ENCODE assay signal across 17 mouse cellular contexts in the genomic region with DNA sequence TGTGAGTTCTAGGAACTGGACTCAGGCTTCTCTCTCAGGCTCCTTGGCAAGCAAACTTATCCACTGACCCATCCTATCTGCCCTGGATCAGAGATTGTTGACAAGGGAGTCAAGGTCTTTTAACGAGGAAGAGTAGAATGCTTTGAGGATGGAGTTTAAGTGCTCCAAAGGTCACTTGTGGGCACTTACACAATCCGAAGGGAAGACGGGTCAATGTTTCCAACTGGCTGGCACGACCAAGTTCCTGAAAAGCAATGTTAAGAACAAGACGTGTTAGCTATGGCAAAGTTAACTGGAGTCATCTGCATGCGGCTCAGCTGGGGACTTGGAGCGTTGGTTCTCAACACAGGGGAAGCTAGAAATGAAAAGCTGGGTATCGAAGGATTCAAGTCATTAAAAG. TPM values are rescaled to one million over a fixed set of nuclear protein-coding genes. Genes with fewer than 3 reads are reported as not detected.
DNase-seq lines count a peak whose midpoint lies in the region; ATAC-seq and TF ChIP-seq lines count a peak whose summit lies in the region.
"Had no signal": no experiment of that assay in that cellular context is flagged by ENCODE, and none has a peak within 500 bp of the region (broad histone marks: within the 10 kb centered on the region; RNA-seq: fewer than 3 reads in every experiment).

No protein-coding gene starts in this region.

- H3K4me2 ChIP-seq in kidney, embryonic 15.5 days, result no peak overlapping the region
- no peak overlapping the region for H3K4me2 ChIP-seq in intestine, embryonic 16.5 days (ENCODE audit: low read depth, low read length)
- H3K4me2 ChIP-seq in lung, postnatal 0 days (replicated peaks; ENCODE audit: low read depth, low read length), result no peak overlapping the region
- no peak overlapping the region for H3K4me2 ChIP-seq in hindbrain, embryonic 12.5 days (replicated peaks)
- H3K4me2 ChIP-seq: liver, embryonic 12.5 days had no signal

- TF ChIP-seq EP300 in lung, postnatal 0 days (IDR thresholded peaks at IDR 0.05), result no peak

- peak; percentile 81 for DNase-seq in kidney, adult 11 months
- DNase-seq in adipocyte (ENCODE audit: low spot score), result peak; percentile 47
- DNase-seq in lung, postnatal 0 days (ENCODE audit: low spot score), result peak; percentile 41
- no peak for DNase-seq in urinary bladder, postnatal 25 days (ENCODE audit: low spot score)
- DNase-seq: cerebellum, adult 11-12 months; cerebellum, postnatal 36 days; heart, adult 11 months; heart, postnatal 4 days; left cerebral cortex, postnatal 4 days; thymus, postnatal 14 days had no signal

- no peak for TF ChIP-seq CTCF in lung, postnatal 0 days (IDR thresholded peaks at IDR 0.05)

- H3K27ac ChIP-seq in kidney, embryonic 15.5 days, result no peak overlapping the region
- no peak overlapping the region for H3K27ac ChIP-seq in intestine, embryonic 16.5 days (ENCODE audit: low read length)
- H3K27ac ChIP-seq in lung, postnatal 0 days (ENCODE audit: low read length), result peak overlapping the region; percentile 16; the same call in 1 of the 2 replicates
- no peak overlapping the region for H3K27ac ChIP-seq in hindbrain, embryonic 12.5 days
- H3K27ac ChIP-seq: hindbrain, postnatal 0 days; liver, embryonic 12.5 days; midbrain, embryonic 10.5 days had no signal

- no peak for ATAC-seq in kidney, embryonic 15.5 days (replicated peaks; ENCODE audit: low FRiP score)
- peak; percentile 31; the same call in 1 of the 2 replicates for ATAC-seq in intestine, embryonic 16.5 days
- ATAC-seq in lung, postnatal 0 days, result no peak
- no peak for ATAC-seq in hindbrain, embryonic 12.5 days (ENCODE audit: low FRiP score)
- ATAC-seq: forebrain, embryonic 14.5 days; hindbrain, postnatal 0 days; liver, embryonic 12.5 days had no signal

- no peak overlapping the region for H3K9ac ChIP-seq in kidney, embryonic 15.5 days
- no peak overlapping the region for H3K9ac ChIP-seq in intestine, embryonic 16.5 days (ENCODE audit: low read depth, low read length)
- H3K9ac ChIP-seq in lung, postnatal 0 days (replicated peaks; ENCODE audit: low read depth), result no peak overlapping the region
- no peak overlapping the region for H3K9ac ChIP-seq in hindbrain, embryonic 12.5 days
- H3K9ac ChIP-seq: liver, embryonic 12.5 days had no signal

- H3K36me3 ChIP-seq in kidney, embryonic 15.5 days, result no peaks in the 10 kb centered on the region
- no peaks in the 10 kb centered on the region for H3K36me3 ChIP-seq in intestine, embryonic 16.5 days (ENCODE audit: control insufficient read depth, insufficient read depth, low read length)
- no peaks in the 10 kb centered on the region for H3K36me3 ChIP-seq in lung, postnatal 0 days (ENCODE audit: insufficient read depth, low read length)
- no peaks in the 10 kb centered on the region for H3K36me3 ChIP-seq in hindbrain, embryonic 12.5 days
- H3K36me3 ChIP-seq: liver, embryonic 12.5 days; midbrain, embryonic 10.5 days had no signal

- H3K4me1 ChIP-seq in kidney, embryonic 15.5 days, result peaks cover 20% of the 10 kb centered on the region
- no peaks in the 10 kb centered on the region for H3K4me1 ChIP-seq in intestine, embryonic 16.5 days (ENCODE audit: control insufficient read depth, insufficient read depth, low read length)
- H3K4me1 ChIP-seq in lung, postnatal 0 days (ENCODE audit: insufficient read depth, low read depth, low read length), result no peaks in the 10 kb centered on the region
- H3K4me1 ChIP-seq in hindbrain, embryonic 12.5 days, result no peaks in the 10 kb centered on the region
- H3K4me1 ChIP-seq: liver, embryonic 12.5 days; midbrain, embryonic 10.5 days had no signal

- H3K9me3 ChIP-seq in kidney, embryonic 15.5 days (replicated peaks), result no peaks in the 10 kb centered on the region
- H3K9me3 ChIP-seq in intestine, embryonic 16.5 days (ENCODE audit: control insufficient read depth, low read length), result no peaks in the 10 kb centered on the region
- no peaks in the 10 kb centered on the region for H3K9me3 ChIP-seq in lung, postnatal 0 days (ENCODE audit: low read length)
- no peaks in the 10 kb centered on the region for H3K9me3 ChIP-seq in hindbrain, embryonic 12.5 days (replicated peaks)
- H3K9me3 ChIP-seq: liver, embryonic 12.5 days; midbrain, embryonic 10.5 days had no signal

- no peak overlapping the region for H3K4me3 ChIP-seq in kidney, embryonic 15.5 days (replicated peaks)
- H3K4me3 ChIP-seq in intestine, embryonic 16.5 days (ENCODE audit: low read length), result no peak overlapping the region
- H3K4me3 ChIP-seq in lung, postnatal 0 days (ENCODE audit: low read depth, low read length), result no peak overlapping the region
- H3K4me3 ChIP-seq in hindbrain, embryonic 12.5 days, result no peak overlapping the region
- H3K4me3 ChIP-seq: liver, embryonic 12.5 days; midbrain, embryonic 10.5 days had no signal

- WGBS in kidney, embryonic 15.5 days, result 64% methylated on average over 8 of the region's 8 CpGs
- 69% methylated on average over 8 of the region's 8 CpGs for WGBS in intestine, embryonic 16.5 days
- 51% methylated on average over 8 of the region's 8 CpGs for WGBS in lung, postnatal 0 days
- 89% methylated on average over 8 of the region's 8 CpGs for WGBS in hindbrain, embryonic 12.5 days

- no peaks in the 10 kb centered on the region for H3K27me3 ChIP-seq in kidney, embryonic 15.5 days
- no peaks in the 10 kb centered on the region for H3K27me3 ChIP-seq in intestine, embryonic 16.5 days (replicated peaks; ENCODE audit: control insufficient read depth, insufficient read depth, low read length)
- H3K27me3 ChIP-seq in lung, postnatal 0 days (replicated peaks; ENCODE audit: insufficient read depth, low read length), result no peaks in the 10 kb centered on the region
- no peaks in the 10 kb centered on the region for H3K27me3 ChIP-seq in hindbrain, embryonic 12.5 days
- H3K27me3 ChIP-seq: liver, embryonic 12.5 days had no signal

RNA-seq across cellular contexts. Expression of a gene that starts 12.4 kb away (rescaled TPM):
- 4.2 and 4.4 TPM in 2 replicates for polyA plus RNA-seq in kidney, embryonic 15.5 days (2015; fragmentation: Nextera tagmentation; extraction: Ambion mirVana)
- polyA plus RNA-seq in intestine, embryonic 16.5 days (2015; fragmentation: Nextera tagmentation; extraction: Ambion mirVana), result 3.8 and 5.5 TPM in 2 replicates
- polyA plus RNA-seq in lung, postnatal 0 days (2015; fragmentation: Nextera tagmentation; extraction: Ambion mirVana), result 23.3 and 26.8 TPM in 2 replicates
- polyA plus RNA-seq in hindbrain, embryonic 12.5 days (2016; fragmentation: Nextera tagmentation; extraction: Ambion mirVana), result 2.6 and 3.4 TPM in 2 replicates
